Mouse (Mus musculus) neural tube, embryonic 13.5 days (tissue): Measurements from ENCODE around the gene Fgd3. TPM values are rescaled to one million over a fixed set of nuclear protein-coding genes. Genes with fewer than 3 reads are reported as not detected.

Experiments used
- ATAC-seq: fragments of 200-750 bp; cut with Nextera tagmentation; 2 replicates; pipeline ENCODE4 v1.8.0; 2017; ENCODE audit warnings: low read depth, mild to moderate bottlenecking, moderate TSS enrichment, moderate library complexity
- H3K27ac ChIP-seq: fragments of 300-500 bp; sonication (generic); replicated peaks from 2 replicates; pipeline ENCODE4 v1.5.1; 2015; ENCODE audit warnings: moderate library complexity, mild to moderate bottlenecking, inconsistent platforms
- H3K27me3 ChIP-seq: fragments of 300-500 bp; sonication (generic); 2 replicates; pipeline ENCODE4 v1.6.1; 2015; ENCODE audit warnings: mild to moderate bottlenecking, inconsistent platforms
- H3K36me3 ChIP-seq: fragments of 300-500 bp; sonication (generic); 2 replicates; pipeline ENCODE4 v1.6.1; 2015; ENCODE audit warnings: mild to moderate bottlenecking, inconsistent platforms
- H3K4me1 ChIP-seq: fragments of 300-500 bp; sonication (generic); replicated peaks from 2 replicates; pipeline ENCODE4 v1.6.1; 2015; ENCODE audit warnings: inconsistent platforms
- H3K4me2 ChIP-seq: fragments of 300-500 bp; sonication (generic); 2 replicates; pipeline ENCODE4 v1.6.1; 2015; ENCODE audit warnings: inconsistent platforms, mild to moderate bottlenecking, moderate library complexity
- H3K4me3 ChIP-seq: fragments of 300-500 bp; sonication (generic); 2 replicates; pipeline ENCODE4 v1.5.1; 2015; ENCODE audit warnings: mild to moderate bottlenecking, inconsistent platforms
- H3K9ac ChIP-seq: fragments of 300-500 bp; sonication (generic); 2 replicates; pipeline ENCODE4 v1.6.1; 2015; ENCODE audit warnings: moderate library complexity, mild to moderate bottlenecking, inconsistent platforms
- H3K9me3 ChIP-seq: fragments of 300-500 bp; sonication (generic); 2 replicates; pipeline ENCODE4 v1.6.1; 2016; ENCODE audit warnings: inconsistent platforms
- WGBS: fragments of 180-500 bp; shearing (Covaris S2); methylation state at CpG from one replicate; pipeline ENCODE4 v1.1.7; 2015; 5-methylcytosine and 5-hydroxymethylcytosine counted together
- polyA plus RNA-seq: library from polyadenylated mRNA; unstranded; fragments of >200 nt; fragmentation: Nextera tagmentation; extraction: Ambion mirVana; gene quantifications from 2 replicates; pipeline ENCODE4 v1.2.1, GENCODE M21; 2015

Gene Fgd3
- polyA plus RNA-seq, 1 experiment from 2014 or later, result 3.8 TPM

GRCm38 (mm10) chr13:49316386-49317162 is 3.5 kb downstream of the Fgd3 start:
- ATAC-seq, result no peak
- Histone ChIP-seq H3K4me1 (peaks cover 53% of the 10 kb centered on the region), H3K4me3 (0 out of 2 replicates have a peak overlapping the region, but pooled peaks have one; percentile 1), H3K9ac (peak overlapping the region; percentile 8; the same call in 1 of the 2 replicates), H3K36me3 (no peaks in the 10 kb centered on the region), H3K9me3 (no peaks in the 10 kb centered on the region), H3K27me3 (peaks cover 22% of the 10 kb centered on the region), H3K4me2 (peak overlapping the region; percentile 57), H3K27ac (peak overlapping the region; percentile 50)
- WGBS, result 12% methylated on average over 9 of the region's 9 CpGs

- Histone ChIP-seq H3K4me3 (no peak overlapping the region), H3K9me3 (no peaks in the 10 kb centered on the region), H3K4me2 (no peak overlapping the region), H3K4me1 (peaks cover 13% of the 10 kb centered on the region), H3K9ac (no peak overlapping the region), H3K27ac (no peak overlapping the region), H3K27me3 (no peaks in the 10 kb centered on the region), H3K36me3 (no peaks in the 10 kb centered on the region)
- no peak for ATAC-seq
- WGBS, result 90% methylated on average over 7 of the region's 7 CpGs
Measured at GRCm38 (mm10) chr13:49311642-49312041, 8.5 kb downstream of the Fgd3 start.

- no peak for ATAC-seq
- Histone ChIP-seq H3K9ac (no peak overlapping the region), H3K36me3 (no peaks in the 10 kb centered on the region; the same call in 1 of the 2 replicates), H3K4me3 (no peak overlapping the region), H3K27ac (no peak overlapping the region), H3K9me3 (no peaks in the 10 kb centered on the region), H3K4me1 (no peaks in the 10 kb centered on the region; the same call in 1 of the 2 replicates), H3K27me3 (no peaks in the 10 kb centered on the region), H3K4me2 (no peak overlapping the region)
- WGBS, result 78% methylated on average over 1 of the region's 1 CpGs
Measured at GRCm38 (mm10) chr13:49309501-49309900, 10.6 kb downstream of the Fgd3 start.

- H3K36me3 ChIP-seq, result no peaks in the 10 kb centered on the region; the same call in 1 of the 2 replicates
- H3K27me3 ChIP-seq, result no peaks in the 10 kb centered on the region
- H3K4me3 ChIP-seq, result no peak overlapping the region
- H3K9me3 ChIP-seq, result no peaks in the 10 kb centered on the region
- no peaks in the 10 kb centered on the region; the same call in 1 of the 2 replicates for H3K4me1 ChIP-seq
- no peak overlapping the region for H3K9ac ChIP-seq
- 91% methylated on average over 16 of the region's 16 CpGs for WGBS
- no peak overlapping the region for H3K4me2 ChIP-seq
- no peak for ATAC-seq
- no peak overlapping the region for H3K27ac ChIP-seq
Measured at GRCm38 (mm10) chr13:49308861-49309403, 11.2 kb downstream of the Fgd3 start.

GRCm38 (mm10) chr13:49308206-49308605 is 11.9 kb downstream of the Fgd3 start:
- H3K27me3 ChIP-seq, result no peaks in the 10 kb centered on the region
- no peaks in the 10 kb centered on the region; the same call in 1 of the 2 replicates for H3K36me3 ChIP-seq
- H3K4me2 ChIP-seq, result no peak overlapping the region
- H3K4me3 ChIP-seq, result no peak overlapping the region
- no peaks in the 10 kb centered on the region for H3K9me3 ChIP-seq
- no peak overlapping the region for H3K9ac ChIP-seq
- 92% methylated on average over 4 of the region's 4 CpGs for WGBS
- no peak for ATAC-seq
- no peaks in the 10 kb centered on the region; the same call in 1 of the 2 replicates for H3K4me1 ChIP-seq
- H3K27ac ChIP-seq, result no peak overlapping the region

- H3K9me3 ChIP-seq, result no peaks in the 10 kb centered on the region
- H3K4me1 ChIP-seq, result no peaks in the 10 kb centered on the region; the same call in 1 of the 2 replicates
- no peak overlapping the region for H3K27ac ChIP-seq
- no peak overlapping the region for H3K4me3 ChIP-seq
- no peak overlapping the region for H3K4me2 ChIP-seq
- H3K27me3 ChIP-seq, result no peaks in the 10 kb centered on the region
- ATAC-seq, result no peak
- H3K36me3 ChIP-seq, result no peaks in the 10 kb centered on the region; the same call in 1 of the 2 replicates
- 48% methylated on average over 10 of the region's 10 CpGs for WGBS
- H3K9ac ChIP-seq, result no peak overlapping the region
Measured at GRCm38 (mm10) chr13:49307311-49307969, 12.7 kb downstream of the Fgd3 start.

- H3K4me2 ChIP-seq, result no peak overlapping the region
- WGBS, result 78% methylated on average over 7 of the region's 7 CpGs
- no peak for ATAC-seq
- H3K27me3 ChIP-seq, result no peaks in the 10 kb centered on the region
- no peak overlapping the region for H3K9ac ChIP-seq
- no peaks in the 10 kb centered on the region; the same call in 1 of the 2 replicates for H3K4me1 ChIP-seq
- no peaks in the 10 kb centered on the region; the same call in 1 of the 2 replicates for H3K36me3 ChIP-seq
- H3K4me3 ChIP-seq, result no peak overlapping the region
- H3K9me3 ChIP-seq, result no peaks in the 10 kb centered on the region
- H3K27ac ChIP-seq, result no peak overlapping the region
Measured at GRCm38 (mm10) chr13:49306771-49307310, 13.3 kb downstream of the Fgd3 start.

GRCm38 (mm10) chr13:49300771-49301170 is 19.3 kb downstream of the Fgd3 start:
- 73% methylated on average over 1 of the region's 1 CpGs for WGBS
- ATAC-seq, result no peak
- no peak overlapping the region for H3K4me2 ChIP-seq

GRCm38 (mm10) chr13:49298514-49299381 is 21.4 kb downstream of the Fgd3 start:
- H3K9me3 ChIP-seq, result no peaks in the 10 kb centered on the region
- ATAC-seq, result no peak
- no peak overlapping the region for H3K27ac ChIP-seq
- WGBS, result 86% methylated on average over 14 of the region's 14 CpGs
- H3K4me2 ChIP-seq, result no peak overlapping the region
- no peaks in the 10 kb centered on the region for H3K4me1 ChIP-seq
- H3K36me3 ChIP-seq, result no peaks in the 10 kb centered on the region
- no peak overlapping the region for H3K9ac ChIP-seq
- H3K4me3 ChIP-seq, result no peak overlapping the region
- no peaks in the 10 kb centered on the region for H3K27me3 ChIP-seq

More at GRCm38 (mm10) chr13:49300771-49301170, 19.3 kb downstream of the Fgd3 start:
- H3K9me3 ChIP-seq, result no peaks in the 10 kb centered on the region
- H3K4me3 ChIP-seq, result no peak overlapping the region
- no peaks in the 10 kb centered on the region for H3K27me3 ChIP-seq
- H3K9ac ChIP-seq, result no peak overlapping the region
- H3K4me1 ChIP-seq, result no peaks in the 10 kb centered on the region
- no peak overlapping the region for H3K27ac ChIP-seq
- no peaks in the 10 kb centered on the region; the same call in 1 of the 2 replicates for H3K36me3 ChIP-seq

- Histone ChIP-seq H3K27ac (no peak overlapping the region), H3K9me3 (0 out of 2 replicates have a peak, but pooled peaks cover 4% of the 10 kb centered on the region), H3K4me1 (no peaks in the 10 kb centered on the region), H3K4me3 (no peak overlapping the region), H3K9ac (no peak overlapping the region), H3K27me3 (no peaks in the 10 kb centered on the region), H3K4me2 (no peak overlapping the region), H3K36me3 (peaks cover 8% of the 10 kb centered on the region; the same call in 1 of the 2 replicates)
- ATAC-seq, result no peak
- WGBS, result 79% methylated on average over 7 of the region's 7 CpGs
Measured at GRCm38 (mm10) chr13:49296270-49296669, 23.8 kb downstream of the Fgd3 start.

GRCm38 (mm10) chr13:49294108-49294507 is 26.0 kb downstream of the Fgd3 start:
- no peak for ATAC-seq
- Histone ChIP-seq H3K4me2 (no peak overlapping the region), H3K4me3 (no peak overlapping the region), H3K36me3 (peaks cover 9% of the 10 kb centered on the region; the same call in 1 of the 2 replicates), H3K9me3 (0 out of 2 replicates have a peak, but pooled peaks cover 5% of the 10 kb centered on the region), H3K27me3 (no peaks in the 10 kb centered on the region), H3K27ac (no peak overlapping the region), H3K4me1 (no peaks in the 10 kb centered on the region), H3K9ac (no peak overlapping the region)
- WGBS, result 83% methylated on average over 9 of the region's 9 CpGs
